Mouse (Mus musculus): Measurements from ENCODE around the gene Stk32c.

Stk32c gene

GRCm38 (mm10) chr7:139145891-139146290 lies 67.2 kb downstream of the Stk32c start:
- DNase-seq (ENCODE audit: low spot score in 2 of 2) = no peak

GRCm38 (mm10) chr7:139143785-139144184 lies 69.3 kb downstream of the Stk32c start:
- no peak for DNase-seq (ENCODE audit: low spot score in 2 of 2)

- no peak for DNase-seq (ENCODE audit: low spot score in 2 of 2)
These were observed 73.1 kb downstream of the Stk32c start for GRCm38 (mm10) chr7:139139921-139140461.

GRCm38 (mm10) chr7:139136906-139137491 lies 76.1 kb downstream of the Stk32c start:
- DNase-seq (ENCODE audit: low spot score in 2 of 2) = no peak

- no peak for DNase-seq (ENCODE audit: low spot score in 2 of 2)
These were observed 77.9 kb downstream of the Stk32c start for GRCm38 (mm10) chr7:139135236-139135635.

GRCm38 (mm10) chr7:139133446-139133845 lies 79.7 kb downstream of the Stk32c start:
- no peak for DNase-seq (ENCODE audit: low spot score in 2 of 2)

GRCm38 (mm10) chr7:139131538-139131937 lies 81.6 kb downstream of the Stk32c start:
- no peak for DNase-seq (ENCODE audit: low spot score in 2 of 2)

GRCm38 (mm10) chr7:139130361-139130760 lies 82.7 kb downstream of the Stk32c start:
- DNase-seq (ENCODE audit: low spot score in 2 of 2) = no peak

GRCm38 (mm10) chr7:139128994-139129393 lies 84.1 kb downstream of the Stk32c start:
- no peak for DNase-seq (ENCODE audit: low spot score in 2 of 2)

GRCm38 (mm10) chr7:139126549-139126948 lies 86.6 kb downstream of the Stk32c start:
- no peak for DNase-seq (ENCODE audit: low spot score in 2 of 2)

GRCm38 (mm10) chr7:139125881-139126280 lies 87.2 kb downstream of the Stk32c start:
- no peak for DNase-seq (ENCODE audit: low spot score in 2 of 2)

GRCm38 (mm10) chr7:139119775-139120153 lies 93.3 kb downstream of the Stk32c start:
- no peak for DNase-seq (ENCODE audit: low spot score in 2 of 2)

- DNase-seq (ENCODE audit: low spot score in 2 of 2) = peak; percentile 34 to 65
These were observed 93.8 kb downstream of the Stk32c start for GRCm38 (mm10) chr7:139119152-139119774.

GRCm38 (mm10) chr7:139107908-139108650 lies 105.0 kb downstream of the Stk32c start:
- no peak for DNase-seq (ENCODE audit: low spot score in 2 of 2)

- no peak for DNase-seq (ENCODE audit: low spot score in 2 of 2)
These were observed 107.4 kb downstream of the Stk32c start for GRCm38 (mm10) chr7:139105705-139106104.

GRCm38 (mm10) chr7:139105076-139105475 lies 108.0 kb downstream of the Stk32c start:
- DNase-seq (ENCODE audit: low spot score in 2 of 2) = no peak

- no peak for DNase-seq (ENCODE audit: low spot score in 2 of 2)
These were observed 109.1 kb downstream of the Stk32c start for GRCm38 (mm10) chr7:139103960-139104381.

- no peak for DNase-seq (ENCODE audit: low spot score in 2 of 2)
These were observed 111.3 kb downstream of the Stk32c start for GRCm38 (mm10) chr7:139101826-139102225.

- DNase-seq (ENCODE audit: low spot score in 2 of 2) = no peak
These were observed 111.8 kb downstream of the Stk32c start for GRCm38 (mm10) chr7:139101286-139101804.

- no peak for DNase-seq (ENCODE audit: low spot score in 2 of 2)
These were observed 112.5 kb downstream of the Stk32c start for GRCm38 (mm10) chr7:139100531-139101095.

- no peak for DNase-seq (ENCODE audit: low spot score in 2 of 2)
These were observed 116.7 kb downstream of the Stk32c start for GRCm38 (mm10) chr7:139096399-139096798.

- DNase-seq (ENCODE audit: low spot score in 2 of 2) = no peak
These were observed 117.8 kb downstream of the Stk32c start for GRCm38 (mm10) chr7:139095282-139095681.
